Mouse (Mus musculus): ENCODE results near the gene Cct8. TPM values are rescaled to one million over a fixed set of nuclear protein-coding genes. Genes with fewer than 3 reads are reported as not detected.

Gene Cct8
- polyA plus RNA-seq, 1 experiment from 2014 or later, result 414 TPM

GRCm38 (mm10) chr16:87438697-87439096 is 57.0 kb downstream of the Cct8 start:
- 91% methylated on average over 8 of the region's 8 CpGs for WGBS
- Histone ChIP-seq H3K4me3 (replicated peaks; ENCODE audit: low read length) (no peak overlapping the region), H3K9ac (no peak overlapping the region), H3K4me1 (replicated peaks; ENCODE audit: control insufficient read depth, insufficient read depth, low read length) (peaks cover 8% of the 10 kb centered on the region), H3K36me3 (replicated peaks; ENCODE audit: control insufficient read depth, insufficient read depth) (no peaks in the 10 kb centered on the region), H3K4me2 (replicated peaks) (no peak overlapping the region), H3K9me3 (ENCODE audit: control insufficient read depth, low read length) (no peaks in the 10 kb centered on the region), H3K27me3 (ENCODE audit: control insufficient read depth, insufficient read depth, low read length) (no peaks in the 10 kb centered on the region), H3K27ac (no peak overlapping the region)
- no peak for DNase-seq (ENCODE audit: low spot score)
- no peak for ATAC-seq (ENCODE audit: low FRiP score)

- Histone ChIP-seq H3K27ac (no peak overlapping the region), H3K27me3 (ENCODE audit: control insufficient read depth, insufficient read depth, low read length) (no peaks in the 10 kb centered on the region), H3K9ac (no peak overlapping the region), H3K4me3 (replicated peaks; ENCODE audit: low read length) (no peak overlapping the region), H3K4me2 (replicated peaks) (no peak overlapping the region), H3K9me3 (ENCODE audit: control insufficient read depth, low read length) (no peaks in the 10 kb centered on the region), H3K36me3 (replicated peaks; ENCODE audit: control insufficient read depth, insufficient read depth) (no peaks in the 10 kb centered on the region), H3K4me1 (replicated peaks; ENCODE audit: control insufficient read depth, insufficient read depth, low read length) (peaks cover 8% of the 10 kb centered on the region)
- ATAC-seq (ENCODE audit: low FRiP score) (no peak), DNase-seq (ENCODE audit: low spot score) (no peak)
- WGBS, result 93% methylated on average over 21 of the region's 21 CpGs
Measured at GRCm38 (mm10) chr16:87437096-87437495, 58.6 kb downstream of the Cct8 start.

GRCm38 (mm10) chr16:87435411-87436205 is 60.1 kb downstream of the Cct8 start:
- no peak overlapping the region for H3K9ac ChIP-seq
- no peak for ATAC-seq (ENCODE audit: low FRiP score)
- H3K4me2 ChIP-seq (replicated peaks), result no peak overlapping the region
- no peaks in the 10 kb centered on the region for H3K27me3 ChIP-seq (ENCODE audit: control insufficient read depth, insufficient read depth, low read length)
- no peak overlapping the region for H3K27ac ChIP-seq
- peaks cover 10% of the 10 kb centered on the region; the same call in 1 of the 2 replicates for H3K4me1 ChIP-seq (replicated peaks; ENCODE audit: control insufficient read depth, insufficient read depth, low read length)
- no peak overlapping the region for H3K4me3 ChIP-seq (replicated peaks; ENCODE audit: low read length)
- DNase-seq (ENCODE audit: low spot score), result no peak
- no peaks in the 10 kb centered on the region for H3K36me3 ChIP-seq (replicated peaks; ENCODE audit: control insufficient read depth, insufficient read depth)
- WGBS, result 80% methylated on average over 13 of the region's 13 CpGs
- no peaks in the 10 kb centered on the region for H3K9me3 ChIP-seq (ENCODE audit: control insufficient read depth, low read length)

- H3K27me3 ChIP-seq (ENCODE audit: control insufficient read depth, insufficient read depth, low read length), result no peaks in the 10 kb centered on the region
- no peaks in the 10 kb centered on the region for H3K9me3 ChIP-seq (ENCODE audit: control insufficient read depth, low read length)
- WGBS, result 82% methylated on average over 6 of the region's 6 CpGs
- no peak for ATAC-seq (ENCODE audit: low FRiP score)
- no peak overlapping the region for H3K4me3 ChIP-seq (replicated peaks; ENCODE audit: low read length)
- no peak overlapping the region for H3K27ac ChIP-seq
- peaks cover 10% of the 10 kb centered on the region; the same call in 1 of the 2 replicates for H3K4me1 ChIP-seq (replicated peaks; ENCODE audit: control insufficient read depth, insufficient read depth, low read length)
- no peak overlapping the region for H3K9ac ChIP-seq
- H3K36me3 ChIP-seq (replicated peaks; ENCODE audit: control insufficient read depth, insufficient read depth), result no peaks in the 10 kb centered on the region
- H3K4me2 ChIP-seq (replicated peaks), result no peak overlapping the region
- no peak for DNase-seq (ENCODE audit: low spot score)
Measured at GRCm38 (mm10) chr16:87434946-87435345, 60.7 kb downstream of the Cct8 start.

- H3K4me3 ChIP-seq (replicated peaks; ENCODE audit: low read length), result no peak overlapping the region
- H3K27me3 ChIP-seq (ENCODE audit: control insufficient read depth, insufficient read depth, low read length), result no peaks in the 10 kb centered on the region
- DNase-seq (ENCODE audit: low spot score) (no peak), ATAC-seq (ENCODE audit: low FRiP score) (no peak)
- no peak overlapping the region for H3K4me2 ChIP-seq (replicated peaks)
- H3K4me1 ChIP-seq (replicated peaks; ENCODE audit: control insufficient read depth, insufficient read depth, low read length), result peaks cover 10% of the 10 kb centered on the region; the same call in 1 of the 2 replicates
- H3K27ac ChIP-seq, result no peak overlapping the region
- 96% methylated on average over 7 of the region's 7 CpGs for WGBS
- no peak overlapping the region for H3K9ac ChIP-seq
- no peaks in the 10 kb centered on the region for H3K36me3 ChIP-seq (replicated peaks; ENCODE audit: control insufficient read depth, insufficient read depth)
- no peaks in the 10 kb centered on the region for H3K9me3 ChIP-seq (ENCODE audit: control insufficient read depth, low read length)
Measured at GRCm38 (mm10) chr16:87434266-87434665, 61.4 kb downstream of the Cct8 start.

Other genes with a start within 250 kb of the Cct8 start
- gene N6amt1, start 141.7 kb downstream of the Cct8 start, polyA plus RNA-seq (2014; fragmentation: Nextera tagmentation; extraction: Ambion mirVana), result 17.6 and 21.0 TPM in 2 replicates
- gene Ltn1, start 63.3 kb downstream of the Cct8 start, polyA plus RNA-seq (2014; fragmentation: Nextera tagmentation; extraction: Ambion mirVana), result 30.5 and 31.8 TPM in 2 replicates
- gene Rwdd2b, start 55.3 kb downstream of the Cct8 start, polyA plus RNA-seq (2014; fragmentation: Nextera tagmentation; extraction: Ambion mirVana), result 14.7 and 15.8 TPM in 2 replicates
- 41.8 and 52.1 TPM in 2 replicates for gene Usp16, start 41.2 kb downstream of the Cct8 start, polyA plus RNA-seq (2014; fragmentation: Nextera tagmentation; extraction: Ambion mirVana)
- 0.12 TPM in 1 of 2 replicates, not detected in the other for gene Map3k7cl, start 57.5 kb upstream of the Cct8 start, polyA plus RNA-seq (2014; fragmentation: Nextera tagmentation; extraction: Ambion mirVana)
- gene Bach1, start 203.1 kb upstream of the Cct8 start, polyA plus RNA-seq (2014; fragmentation: Nextera tagmentation; extraction: Ambion mirVana), result 18.8 and 19.9 TPM in 2 replicates